Comparison of ENCODE assay signal across 8 mouse cellular contexts in genomic region chr11:88523921-88524320, GRCm38 (mm10).
A peak's percentile ranks its signal among the peaks of the same experiment; 100 is the strongest.
DNase-seq lines count a peak whose midpoint lies in the region; ATAC-seq and TF ChIP-seq lines count a peak whose summit lies in the region.

No protein-coding gene starts in this region.

- peaks cover 3% of the 10 kb centered on the region; the same call in 1 of the 2 replicates for H3K79me2 ChIP-seq in liver, adult 2 months (ENCODE audit: control insufficient read depth, insufficient read depth, low read length)

- no peaks in the 10 kb centered on the region for H3K9me3 ChIP-seq in liver, embryonic 12.5 days (replicated peaks)
- no peaks in the 10 kb centered on the region for H3K9me3 ChIP-seq in midbrain, embryonic 13.5 days

- no peak overlapping the region for H3K27ac ChIP-seq in liver, adult 2 months (replicated peaks; ENCODE audit: insufficient read depth, low read depth, low read length)
- H3K27ac ChIP-seq in liver, embryonic 12.5 days: no peak overlapping the region
- H3K27ac ChIP-seq in midbrain, embryonic 13.5 days: peak overlapping the region; percentile 82; the same call in 1 of the 2 replicates

- no peak for TF ChIP-seq POLR2A in liver, adult 2 months (IDR thresholded peaks at IDR 0.05; ENCODE audit: extremely low read depth, insufficient read depth, low read length)

- no peak overlapping the region for H3K9ac ChIP-seq in liver, adult 2 months (ENCODE audit: low read depth, low read length)
- no peak overlapping the region for H3K9ac ChIP-seq in liver, embryonic 12.5 days
- H3K9ac ChIP-seq in midbrain, embryonic 13.5 days (replicated peaks): no peak overlapping the region

- WGBS in liver, adult 2 months: 15% methylated on average over 4 of the region's 4 CpGs
- WGBS in liver, embryonic 12.5 days (ENCODE audit: insufficient replicate concordance): 39% methylated on average over 4 of the region's 4 CpGs
- WGBS in midbrain, embryonic 13.5 days: 59% methylated on average over 4 of the region's 4 CpGs

- H3K4me1 ChIP-seq in liver, adult 2 months (ENCODE audit: control insufficient read depth, insufficient read depth, low read length): peaks cover 13% of the 10 kb centered on the region
- H3K4me1 ChIP-seq in liver, embryonic 12.5 days: peaks cover 71% of the 10 kb centered on the region
- H3K4me1 ChIP-seq in midbrain, embryonic 13.5 days (replicated peaks): peaks cover 93% of the 10 kb centered on the region

- H3K36me3 ChIP-seq in liver, adult 2 months (ENCODE audit: control insufficient read depth, insufficient read depth, low read length): no peaks in the 10 kb centered on the region
- H3K36me3 ChIP-seq in liver, embryonic 12.5 days: no peaks in the 10 kb centered on the region
- no peaks in the 10 kb centered on the region for H3K36me3 ChIP-seq in midbrain, embryonic 13.5 days

- H3K4me3 ChIP-seq in liver, adult 2 months (ENCODE audit: insufficient read depth, low read depth, low read length): no peak overlapping the region
- no peak overlapping the region for H3K4me3 ChIP-seq in liver, embryonic 12.5 days
- H3K4me3 ChIP-seq in midbrain, embryonic 13.5 days (replicated peaks): no peak overlapping the region

- peak; percentile 91 for DNase-seq in liver, adult 2 months (ENCODE audit: extremely low read depth, low read depth, low spot score)
- DNase-seq in heart, postnatal 36 days: peak; percentile 70 to 79
- DNase-seq in layer of hippocampus, adult 8-10 months (ENCODE audit: low spot score in 2 of 2): no peak
- no peak for DNase-seq in urinary bladder, adult 18-20 months (ENCODE audit: low spot score in 2 of 2)
- no peak for DNase-seq in T-cell, adult 2 months (ENCODE audit: low spot score)

- H3K4me2 ChIP-seq in liver, embryonic 12.5 days: no peak overlapping the region
- no peak overlapping the region for H3K4me2 ChIP-seq in midbrain, embryonic 13.5 days (replicated peaks)

- no peak for TF ChIP-seq CTCF in liver, adult 2 months (IDR thresholded peaks at IDR 0.05; ENCODE audit: low read depth, low read length)

- no peaks in the 10 kb centered on the region for H3K27me3 ChIP-seq in liver, adult 2 months (ENCODE audit: control insufficient read depth, insufficient read depth, low read length)
- H3K27me3 ChIP-seq in liver, embryonic 12.5 days (replicated peaks): no peaks in the 10 kb centered on the region
- H3K27me3 ChIP-seq in midbrain, embryonic 13.5 days: no peaks in the 10 kb centered on the region

- intact Hi-C loops in heart, postnatal 36 days (cut with DNase I): loop anchor here (2.0 kb wide), 1 partner anchor 35 kb away; no protein-coding TSS in a partner anchor

- ATAC-seq in liver, embryonic 12.5 days: no peak
- 0 out of 2 replicates have a peak, but pooled peaks have one; percentile 26 for ATAC-seq in common myeloid progenitor, adult 5-6 weeks (replicated peaks; ENCODE audit: low read depth, poor library complexity, severe bottlenecking)
- ATAC-seq in midbrain, embryonic 13.5 days: no peak

Comparison
In these comparisons a context has a peak if more than half of its experiments do, and no peak if none do; other contexts are left out.
1. DNase-seq: peak in liver, adult 2 months (single experiment) and heart, postnatal 36 days (2 of 2); none in layer of hippocampus, adult 8-10 months (0 of 2), urinary bladder, adult 18-20 months (0 of 2) and T-cell, adult 2 months (single experiment).